Comparison of ENCODE assay signal across 11 mouse cellular contexts in genomic region chr2:156723899-156724523, GRCm38 (mm10). TPM values are rescaled to one million over a fixed set of nuclear protein-coding genes. Genes with fewer than 3 reads are reported as not detected.
DNase-seq lines count a peak whose midpoint lies in the region; ATAC-seq and TF ChIP-seq lines count a peak whose summit lies in the region.
"Had no signal": no experiment of that assay in that cellular context is flagged by ENCODE, and none has a peak within 500 bp of the region (broad histone marks: within the 10 kb centered on the region; RNA-seq: fewer than 3 reads in every experiment).

No protein-coding gene starts in this region.

- no peaks in the 10 kb centered on the region for H3K9me3 ChIP-seq in limb, embryonic 14.5 days (ENCODE audit: control insufficient read depth, low read length)
- H3K9me3 ChIP-seq in limb, embryonic 10.5 days (replicated peaks): no peaks in the 10 kb centered on the region
- no peaks in the 10 kb centered on the region for H3K9me3 ChIP-seq in hindbrain, embryonic 14.5 days (ENCODE audit: control insufficient read depth, low read length)
- H3K9me3 ChIP-seq in neural tube, embryonic 14.5 days (ENCODE audit: control insufficient read depth, low read length): no peaks in the 10 kb centered on the region

- H3K36me3 ChIP-seq in limb, embryonic 14.5 days (ENCODE audit: control insufficient read depth, insufficient read depth, low read length): no peaks in the 10 kb centered on the region
- peaks cover 19% of the 10 kb centered on the region for H3K36me3 ChIP-seq in limb, embryonic 10.5 days
- H3K36me3 ChIP-seq in hindbrain, embryonic 14.5 days (replicated peaks; ENCODE audit: control insufficient read depth, insufficient read depth): peaks cover 10% of the 10 kb centered on the region
- no peaks in the 10 kb centered on the region for H3K36me3 ChIP-seq in neural tube, embryonic 14.5 days (ENCODE audit: control insufficient read depth, insufficient read depth, low read length)

- no peak overlapping the region for H3K9ac ChIP-seq in limb, embryonic 14.5 days (ENCODE audit: low read depth, low read length, severe bottlenecking)
- H3K9ac ChIP-seq in hindbrain, embryonic 14.5 days: peak overlapping the region; percentile 6; the same call in 1 of the 2 replicates
- 0 out of 2 replicates have a peak overlapping the region, but pooled peaks have one; percentile 28 for H3K9ac ChIP-seq in neural tube, embryonic 14.5 days (replicated peaks; ENCODE audit: low read depth, low read length)
- H3K9ac ChIP-seq: liver, embryonic 14.5 days had no signal

- TF ChIP-seq POLR2A in limb, embryonic 14.5 days (IDR thresholded peaks at IDR 0.05; ENCODE audit: borderline replicate concordance, extremely low read depth, insufficient read depth, insufficient read length): no peak
- no peak for TF ChIP-seq POLR2A in brain, embryonic 14.5 days (IDR thresholded peaks at IDR 0.05; ENCODE audit: borderline replicate concordance, extremely low read depth, insufficient read depth, insufficient read length, poor library complexity, severe bottlenecking)

- H3K27me3 ChIP-seq in limb, embryonic 14.5 days (ENCODE audit: control insufficient read depth, insufficient read depth, low read length): no peaks in the 10 kb centered on the region
- H3K27me3 ChIP-seq in limb, embryonic 10.5 days (ENCODE audit: low read depth, poor library complexity, severe bottlenecking): no peaks in the 10 kb centered on the region
- no peaks in the 10 kb centered on the region for H3K27me3 ChIP-seq in hindbrain, embryonic 14.5 days (ENCODE audit: control insufficient read depth, insufficient read depth, low read length)
- H3K27me3 ChIP-seq in neural tube, embryonic 14.5 days (ENCODE audit: control insufficient read depth, insufficient read depth, low read length): no peaks in the 10 kb centered on the region

- peak; percentile 28 for DNase-seq in limb, embryonic 14.5 days (ENCODE audit: low spot score)
- DNase-seq in limb, embryonic 10.5 days (ENCODE audit: low spot score): no peak
- peak; percentile 47 for DNase-seq in brain, embryonic 14.5 days (ENCODE audit: low read depth)
- DNase-seq in hindbrain, embryonic 14.5 days (ENCODE audit: low spot score): no peak
- no peak for DNase-seq in kidney, postnatal 10 days
- DNase-seq in kidney, postnatal 36 days: no peak
- DNase-seq: kidney, postnatal 25 days; retina, postnatal 1 day had no signal

- WGBS in limb, embryonic 14.5 days: 52% methylated on average over 1 of the region's 1 CpGs
- WGBS in limb, embryonic 10.5 days: 88% methylated on average over 1 of the region's 1 CpGs
- WGBS in hindbrain, embryonic 14.5 days: 77% methylated on average over 1 of the region's 1 CpGs
- 65% methylated on average over 1 of the region's 1 CpGs for WGBS in neural tube, embryonic 14.5 days

- H3K4me1 ChIP-seq in limb, embryonic 14.5 days (ENCODE audit: control insufficient read depth, insufficient read depth, low read length): peaks cover 48% of the 10 kb centered on the region
- H3K4me1 ChIP-seq in limb, embryonic 10.5 days: peaks cover 54% of the 10 kb centered on the region
- H3K4me1 ChIP-seq in hindbrain, embryonic 14.5 days (replicated peaks; ENCODE audit: control insufficient read depth, insufficient read depth, low read length): peaks cover 58% of the 10 kb centered on the region
- peaks cover 46% of the 10 kb centered on the region for H3K4me1 ChIP-seq in neural tube, embryonic 14.5 days (ENCODE audit: control insufficient read depth, insufficient read depth, low read length)

- no peak for TF ChIP-seq CTCF in brain, embryonic 14.5 days (IDR thresholded peaks at IDR 0.05; ENCODE audit: borderline replicate concordance, extremely low read depth, insufficient read depth, insufficient read length)

- H3K4me2 ChIP-seq in limb, embryonic 14.5 days (replicated peaks; ENCODE audit: low read depth, low read length, severe bottlenecking): no peak overlapping the region
- H3K4me2 ChIP-seq in hindbrain, embryonic 14.5 days (replicated peaks): peak overlapping the region; percentile 85
- H3K4me2 ChIP-seq in neural tube, embryonic 14.5 days (ENCODE audit: low read depth, low read length): peak overlapping the region; percentile 40

- 0 out of 2 replicates have a peak, but pooled peaks have one; percentile 5 for ATAC-seq in limb, embryonic 14.5 days (ENCODE audit: low FRiP score, low read depth)
- no peak for ATAC-seq in hindbrain, embryonic 14.5 days (ENCODE audit: low FRiP score)
- ATAC-seq in neural tube, embryonic 14.5 days (ENCODE audit: low read depth): no peak

- H3K4me3 ChIP-seq in limb, embryonic 14.5 days (replicated peaks; ENCODE audit: low read length): no peak overlapping the region
- H3K4me3 ChIP-seq in limb, embryonic 10.5 days: no peak overlapping the region
- H3K4me3 ChIP-seq in hindbrain, embryonic 14.5 days (replicated peaks; ENCODE audit: low read length): peak overlapping the region; percentile 5; the same call in 1 of the 2 replicates
- H3K4me3 ChIP-seq in neural tube, embryonic 14.5 days (ENCODE audit: low read depth, low read length): no peak overlapping the region
- H3K4me3 ChIP-seq: erythroblast, embryonic 14.5 days had no signal

- no peak overlapping the region for H3K27ac ChIP-seq in limb, embryonic 14.5 days (replicated peaks; ENCODE audit: low read depth, low read length)
- no peak overlapping the region for H3K27ac ChIP-seq in limb, embryonic 10.5 days
- no peak overlapping the region for H3K27ac ChIP-seq in hindbrain, embryonic 14.5 days
- no peak overlapping the region for H3K27ac ChIP-seq in neural tube, embryonic 14.5 days (ENCODE audit: low read depth, low read length)
- H3K27ac ChIP-seq: liver, embryonic 14.5 days had no signal

RNA-seq across cellular contexts. Expression of gene Myl9, which starts 51.2 kb away (rescaled TPM):
- 127 and 152 TPM in 2 replicates for polyA plus RNA-seq in limb, embryonic 14.5 days (2012; rRNA removed)
- 257 and 269 TPM in 2 replicates for polyA plus RNA-seq in limb, embryonic 14.5 days (2014; fragmentation: Nextera tagmentation; extraction: Ambion mirVana)
- 30.1 and 62.7 TPM in 2 replicates for polyA plus RNA-seq in limb, embryonic 10.5 days (2016; fragmentation: Nextera tagmentation; extraction: Ambion mirVana)
- 22.2 and 40.0 TPM in 2 replicates for polyA plus RNA-seq in brain, embryonic 14.5 days (2012; rRNA removed)
- polyA plus RNA-seq in hindbrain, embryonic 14.5 days (2014; fragmentation: Nextera tagmentation; extraction: Ambion mirVana): 41.4 and 47.1 TPM in 2 replicates
- 23.3 and 43.0 TPM in 2 replicates for polyA plus RNA-seq in neural tube, embryonic 14.5 days (2014; fragmentation: Nextera tagmentation; extraction: Ambion mirVana)

Comparison
In these comparisons a context has a peak if more than half of its experiments do, and no peak if none do; other contexts are left out.
1. DNase-seq: peak in limb, embryonic 14.5 days (single experiment) and brain, embryonic 14.5 days (single experiment); none in limb, embryonic 10.5 days (single experiment), hindbrain, embryonic 14.5 days (single experiment), kidney, postnatal 10 days (single experiment) and kidney, postnatal 36 days (0 of 2).